Mouse (Mus musculus) stomach, postnatal 0 days (tissue): ENCODE data around the gene Cyyr1. TPM values are rescaled to one million over a fixed set of nuclear protein-coding genes. Genes with fewer than 3 reads are reported as not detected.

Source experiments
- ATAC-seq: fragments of 200-750 bp; cut with Nextera tagmentation; 2 replicates; pipeline ENCODE4 v1.8.0; 2017; ENCODE audit not compliant: low FRiP score, low TSS enrichment
- DNase-seq: peaks from one replicate; pipeline ENCODE4 v3.0.0-alpha.2; 2016; ENCODE audit warnings: low spot score
- H3K27ac ChIP-seq: fragments of 300-500 bp; sonication (generic); replicated peaks from 2 replicates; pipeline ENCODE4 v1.5.1; 2014; ENCODE audit warnings: mild to moderate bottlenecking, control low read depth
- H3K27me3 ChIP-seq: fragments of 300-500 bp; sonication (generic); 2 replicates; pipeline ENCODE4 v1.6.1; 2014; ENCODE audit warnings: low read length; ENCODE audit not compliant: control insufficient read depth, insufficient read depth
- H3K36me3 ChIP-seq: fragments of 300-500 bp; sonication (generic); 2 replicates; pipeline ENCODE4 v1.6.1; 2014; ENCODE audit warnings: low read length, mixed read lengths; ENCODE audit not compliant: control insufficient read depth, insufficient read depth
- H3K4me1 ChIP-seq: fragments of 300-500 bp; sonication (generic); replicated peaks from 2 replicates; pipeline ENCODE4 v1.6.1; 2014; ENCODE audit warnings: antibody characterized with exemption; ENCODE audit not compliant: control insufficient read depth, insufficient read depth
- H3K4me2 ChIP-seq: fragments of 300-500 bp; sonication (generic); replicated peaks from 2 replicates; pipeline ENCODE4 v1.6.1; 2014; ENCODE audit warnings: low read depth, mild to moderate bottlenecking, control low read depth, moderate library complexity
- H3K4me3 ChIP-seq: fragments of 300-500 bp; sonication (generic); 2 replicates; pipeline ENCODE4 v1.5.1; 2014; ENCODE audit warnings: low read depth, low read length, control low read depth
- H3K9ac ChIP-seq: fragments of 300-500 bp; sonication (generic); 2 replicates; pipeline ENCODE4 v1.6.1; 2014; ENCODE audit warnings: mild to moderate bottlenecking, low read length, control low read depth, mixed read lengths
- H3K9me3 ChIP-seq: fragments of 300-500 bp; sonication (generic); 2 replicates; pipeline ENCODE4 v1.6.1; 2016; ENCODE audit warnings: low read length; ENCODE audit not compliant: control insufficient read depth
- CTCF ChIP-seq: IDR thresholded peaks from 2 replicates; pipeline ENCODE4 v1.5.1; 2016; ENCODE audit warnings: antibody characterized with exemption, low read depth, mild to moderate bottlenecking, moderate library complexity
- EP300 ChIP-seq: optimal IDR thresholded peaks from 2 replicates; pipeline ENCODE3; 2016; ENCODE audit warnings: antibody characterized with exemption
- WGBS: fragments of 180-500 bp; shearing (Covaris S2); extraction: QIAGEN DNeasy Blood & Tissue Kit; methylation state at CpG from one replicate; pipeline ENCODE4 v1.1.7; 2014; 5-methylcytosine and 5-hydroxymethylcytosine counted together
- polyA plus RNA-seq: library from polyadenylated mRNA; unstranded; fragments of >200 nt; fragmentation: Nextera tagmentation; extraction: Ambion mirVana; gene quantifications from 2 replicates; pipeline ENCODE4 v1.2.1, GENCODE M21; 2015

The Cyyr1 gene
- polyA plus RNA-seq, 1 experiment from 2014 or later: 2.0 TPM

- Histone ChIP-seq H3K4me2 (no peak overlapping the region), H3K27me3 (no peaks in the 10 kb centered on the region), H3K9me3 (no peaks in the 10 kb centered on the region), H3K4me1 (no peaks in the 10 kb centered on the region), H3K36me3 (no peaks in the 10 kb centered on the region), H3K4me3 (no peak overlapping the region), H3K9ac (no peak overlapping the region), H3K27ac (no peak overlapping the region)
- ATAC-seq (no peak), DNase-seq (no peak)
- TF ChIP-seq EP300 (no peak), CTCF (no peak)
- 30% methylated on average over 4 of the region's 4 CpGs for WGBS
These were observed 159.7 kb downstream of the Cyyr1 start for GRCm38 (mm10) chr16:85393430-85393948.

DNA sequence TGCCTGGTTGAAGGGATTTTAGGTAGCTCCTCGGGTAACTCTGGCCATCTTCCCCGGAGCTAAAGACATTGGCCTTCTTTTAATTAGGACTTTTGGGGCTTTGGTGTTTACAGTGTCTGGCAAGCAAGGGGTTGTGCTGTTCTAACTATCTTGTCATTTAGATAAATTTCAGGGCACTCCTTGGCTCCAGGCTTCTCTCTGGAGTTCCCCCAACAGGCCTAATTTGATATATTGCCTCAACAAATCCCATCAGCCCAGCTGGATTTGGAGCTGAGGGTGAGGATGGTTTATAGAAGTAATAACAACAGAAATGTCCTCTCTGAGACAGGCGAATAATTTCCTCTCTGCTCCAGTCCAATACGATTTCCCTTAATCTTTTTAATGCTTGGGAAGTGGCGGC, 166.4 kb downstream of the Cyyr1 start:
- DNase-seq (no peak), ATAC-seq (no peak)
- Histone ChIP-seq H3K4me1 (no peaks in the 10 kb centered on the region), H3K27me3 (no peaks in the 10 kb centered on the region), H3K9ac (no peak overlapping the region), H3K4me2 (no peak overlapping the region), H3K4me3 (no peak overlapping the region), H3K9me3 (no peaks in the 10 kb centered on the region), H3K27ac (no peak overlapping the region), H3K36me3 (no peaks in the 10 kb centered on the region)
- WGBS: 27% methylated on average over 5 of the region's 5 CpGs
- TF ChIP-seq CTCF (no peak), EP300 (no peak)

Other genes with a start within 250 kb of the Cyyr1 start
- 10.6 and 12.6 TPM in 2 replicates for gene Adamts1, start 249.7 kb upstream of the Cyyr1 start, polyA plus RNA-seq